Mouse (Mus musculus) fibroblast of lung, adult 2 months (primary cell): ENCODE measurements around the gene Nkpd1.

Experiments
- DNase-seq: peaks from one replicate; pipeline ENCODE4 v3.0.0-alpha.2; 2011; ENCODE audit warnings: low read depth

The Nkpd1 gene

DNA sequence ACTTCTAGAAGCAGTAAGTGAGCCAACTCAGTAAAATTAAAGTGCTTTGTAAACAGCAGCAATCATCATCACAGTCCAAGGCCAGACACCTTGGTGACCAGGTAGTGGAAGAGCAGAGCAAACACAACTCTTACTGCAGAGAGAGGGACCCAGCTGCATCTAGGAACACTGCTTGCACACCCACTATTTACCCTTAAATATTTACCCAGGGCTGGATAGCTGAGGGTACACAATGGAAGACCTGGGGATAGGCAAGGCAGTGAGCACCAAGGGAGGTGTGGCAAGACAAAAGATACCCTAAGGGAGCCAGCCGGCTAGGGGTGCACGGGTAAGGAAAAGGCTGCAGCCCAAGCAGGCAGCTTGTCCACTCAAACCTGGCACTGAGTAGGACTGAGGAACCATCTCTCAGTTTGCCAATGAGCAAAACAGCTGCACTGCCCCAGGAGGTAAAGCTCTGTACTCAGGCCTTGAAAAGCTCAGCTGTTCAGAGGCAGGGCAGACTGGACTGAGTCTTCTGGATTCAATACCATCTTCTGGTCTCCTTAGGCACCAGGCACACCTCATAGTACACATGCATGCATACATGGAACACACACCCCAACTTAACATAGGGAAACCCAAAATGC lies 29.8 kb downstream of the Nkpd1 start:
- DNase-seq: no peak

DNA sequence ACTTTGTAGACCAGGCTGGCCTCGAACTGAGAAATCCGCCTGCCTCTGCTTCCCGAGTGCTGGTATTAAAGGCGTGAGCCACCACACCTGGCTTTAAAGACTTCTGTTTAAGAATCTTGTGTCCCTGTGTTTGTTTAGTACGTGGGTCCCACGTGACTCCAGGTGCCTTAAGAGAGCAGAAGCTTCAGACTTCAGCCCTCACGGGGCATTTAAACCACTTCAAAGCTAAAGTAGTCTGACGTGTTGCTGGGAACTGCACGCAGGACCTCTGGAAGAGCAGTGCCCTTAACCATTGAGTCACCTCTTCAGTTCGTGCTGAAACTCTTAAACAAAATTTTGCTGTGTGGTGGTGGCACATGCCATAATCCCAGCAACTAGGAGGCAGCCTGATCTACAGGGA lies 31.8 kb downstream of the Nkpd1 start:
- DNase-seq: no peak

DNA sequence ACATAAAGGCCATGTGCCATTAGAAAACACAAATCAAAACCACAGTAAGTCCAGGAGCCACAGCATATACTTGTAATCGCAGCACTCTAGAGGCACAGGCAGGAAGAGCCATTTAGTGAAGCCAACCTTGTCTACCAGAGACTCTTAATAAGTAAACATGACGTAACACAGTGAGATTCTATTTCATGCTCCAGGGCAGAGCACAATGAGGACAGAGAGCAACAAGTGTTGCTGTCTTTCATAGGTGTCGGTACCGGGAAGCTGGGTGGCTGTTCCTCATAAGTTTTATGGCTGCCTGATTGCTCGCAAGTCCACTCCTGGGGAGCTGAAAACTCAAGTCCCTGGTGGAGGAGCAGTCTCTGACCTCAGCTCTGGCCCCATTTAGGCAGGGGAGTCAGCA lies 34.0 kb downstream of the Nkpd1 start:
- no peak for DNase-seq

DNA sequence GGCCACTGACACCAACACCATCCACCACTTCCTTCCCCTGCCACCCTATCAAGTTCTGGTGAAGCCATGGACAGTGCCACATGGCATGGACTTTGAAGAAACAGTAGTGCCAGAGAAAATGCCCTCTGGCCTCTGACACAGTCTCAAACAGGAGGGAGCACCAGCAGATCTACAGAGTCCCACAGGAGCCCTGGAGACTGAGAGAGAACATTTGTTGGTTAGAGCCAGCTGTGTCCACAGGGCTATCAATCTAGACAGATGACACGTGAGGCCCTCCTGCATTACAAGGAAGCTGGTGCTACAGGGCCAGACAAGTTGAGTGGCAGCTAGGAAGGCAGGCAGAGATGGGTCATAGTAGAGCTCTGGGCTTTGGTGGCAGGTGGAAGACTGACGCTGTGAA lies 34.8 kb downstream of the Nkpd1 start:
- DNase-seq: no peak

DNA sequence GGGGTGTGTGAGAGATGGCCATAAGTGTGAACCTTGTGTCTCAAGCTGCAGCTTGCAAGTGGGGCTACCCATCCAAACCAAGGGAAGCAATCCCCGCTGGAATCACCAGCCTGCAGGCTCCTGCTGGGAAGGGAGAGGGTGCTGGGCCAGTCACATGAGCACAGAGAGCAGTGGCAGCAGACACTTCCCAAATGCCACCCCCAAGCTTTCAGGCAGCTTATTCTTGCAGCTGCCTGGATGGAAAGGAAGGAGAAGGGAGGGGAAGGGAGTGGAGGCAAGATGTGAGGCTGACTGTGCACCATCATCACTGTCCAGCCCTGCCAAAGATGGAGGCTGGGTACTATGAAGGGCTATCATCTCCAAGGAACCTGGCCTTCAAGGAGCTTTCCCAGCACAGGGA lies 36.5 kb downstream of the Nkpd1 start:
- DNase-seq: no peak

DNA sequence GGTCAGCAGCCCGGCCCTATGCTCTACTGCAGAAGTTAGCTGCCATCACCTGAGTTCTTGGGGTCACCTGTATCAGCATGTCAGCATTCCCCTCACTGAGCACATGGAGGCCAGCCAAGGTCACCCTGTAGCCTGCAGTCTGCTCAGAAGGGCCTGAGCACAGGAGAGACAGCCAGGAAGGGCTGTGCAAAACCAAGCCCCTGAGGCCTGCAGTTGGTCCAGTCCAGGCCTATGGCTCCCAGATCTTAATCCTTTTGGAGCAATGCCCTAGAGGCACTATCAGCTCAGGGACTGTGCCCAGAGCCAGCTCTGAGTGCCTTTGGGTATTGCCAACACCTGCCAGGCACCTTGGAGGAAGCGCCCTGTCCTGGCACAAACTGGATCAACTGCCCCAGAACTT lies 39.4 kb downstream of the Nkpd1 start:
- no peak for DNase-seq

DNA sequence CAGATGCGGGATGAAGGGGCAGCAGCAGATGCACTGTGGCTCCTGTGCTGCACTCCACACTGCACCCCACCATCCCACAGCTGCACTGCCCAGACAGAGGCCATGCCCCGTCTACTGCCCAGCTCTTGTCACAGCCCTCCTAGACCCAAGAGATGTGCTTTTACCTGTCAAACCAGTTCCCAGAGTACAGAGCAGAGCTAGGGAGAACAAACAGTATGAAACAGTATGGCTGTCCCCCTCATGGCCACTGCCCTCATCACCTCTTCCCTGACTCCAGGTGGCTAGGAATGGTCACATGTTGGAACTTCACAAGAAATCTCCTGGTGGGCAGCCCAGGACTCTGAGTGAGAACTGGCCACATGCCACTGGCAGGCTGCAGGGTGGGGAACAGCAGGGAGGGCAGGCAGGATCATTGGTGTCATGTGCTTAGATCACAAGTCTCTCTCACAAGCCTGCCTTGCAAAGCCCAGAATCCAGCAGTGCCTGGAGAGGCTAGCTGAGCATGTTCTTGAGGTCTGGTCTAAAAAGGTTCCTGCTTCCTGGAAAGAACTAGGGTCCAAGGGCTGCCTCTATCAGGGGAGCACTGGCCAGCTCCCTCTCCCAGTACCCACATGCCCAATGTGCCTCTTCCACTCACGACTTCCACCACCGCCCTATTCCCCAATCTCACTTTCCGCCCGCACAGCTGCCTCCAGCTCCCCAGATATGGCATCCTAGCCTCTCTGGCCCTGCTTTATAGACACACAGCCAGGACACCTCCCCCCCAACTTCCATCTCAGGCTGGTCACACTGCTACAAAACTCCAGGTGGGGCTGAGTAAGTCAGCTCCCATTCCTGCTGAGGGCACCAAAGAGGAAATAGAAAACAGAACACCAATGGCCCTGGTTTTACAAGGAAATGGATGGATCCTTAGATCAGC lies 40.6 kb downstream of the Nkpd1 start:
- no peak for DNase-seq

DNA sequence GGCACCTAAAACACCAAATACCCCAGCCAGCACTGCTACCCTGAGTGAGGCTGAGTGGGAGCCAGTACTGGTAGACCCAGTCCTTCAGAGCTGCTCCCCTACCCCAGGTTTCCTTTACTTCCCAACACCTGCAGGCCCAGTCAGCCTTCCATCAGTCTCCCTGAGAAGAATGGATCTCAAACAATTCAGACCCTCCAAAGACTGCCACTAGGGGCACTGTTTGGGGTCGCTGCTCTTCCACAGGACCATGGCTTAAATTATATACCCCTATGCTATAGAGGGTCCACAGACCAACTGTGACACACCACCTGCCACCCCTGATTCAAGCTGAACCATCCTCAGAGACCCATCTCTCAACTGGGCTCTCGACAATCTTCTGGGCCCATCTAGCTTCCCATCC lies 41.3 kb downstream of the Nkpd1 start:
- DNase-seq: no peak

DNA sequence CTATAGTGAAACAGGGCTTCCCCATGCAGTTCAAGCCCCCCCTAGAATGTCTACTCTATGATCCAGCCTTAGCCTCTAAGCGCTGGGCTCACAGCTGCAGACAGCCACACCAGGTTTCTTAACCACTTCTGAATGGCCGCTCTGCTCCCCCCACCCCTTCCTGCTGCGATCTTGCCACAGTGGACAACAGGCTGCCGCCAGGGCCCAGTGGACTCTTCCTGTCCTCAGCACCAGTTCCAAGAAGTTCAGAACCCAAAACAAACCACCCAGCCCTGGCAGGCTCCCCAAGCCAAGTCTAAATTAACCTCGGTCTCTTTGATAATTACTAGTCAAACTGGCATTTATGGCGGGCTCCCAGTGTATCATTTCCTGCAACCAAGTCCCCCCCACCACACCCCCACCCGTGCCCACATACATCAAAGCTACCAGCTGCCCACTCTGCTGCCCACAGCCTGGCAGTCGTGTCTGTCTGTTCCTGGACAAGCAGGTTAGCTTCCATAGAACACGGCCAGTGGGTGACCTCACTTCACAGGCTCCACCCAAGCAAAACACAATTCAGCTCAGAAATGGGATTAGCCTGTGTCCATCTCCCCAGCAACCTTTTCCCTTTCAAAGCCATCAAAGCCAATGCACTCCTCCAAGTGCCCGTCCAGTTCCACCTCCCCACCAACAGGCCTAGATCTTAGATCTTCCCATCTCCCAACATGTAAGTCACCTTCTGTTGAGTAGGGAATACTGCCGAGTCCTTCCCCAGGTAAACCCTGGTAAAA lies 43.0 kb downstream of the Nkpd1 start:
- DNase-seq: no peak

DNA sequence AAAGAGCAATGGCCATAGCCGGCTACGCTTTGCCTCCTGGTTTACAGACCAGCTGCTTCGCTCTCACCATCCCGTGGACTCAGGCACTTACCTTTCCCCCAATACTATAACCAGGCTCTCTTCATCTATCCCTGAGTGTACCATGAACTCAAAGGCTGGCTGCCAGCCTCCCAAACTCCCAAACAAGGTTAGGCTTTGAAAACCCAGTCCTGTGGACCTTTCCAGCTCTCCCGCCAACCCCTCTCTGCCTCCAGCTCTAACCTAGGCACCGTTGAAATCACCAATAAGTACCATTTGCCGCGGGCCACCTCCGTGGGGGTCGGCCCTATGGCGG lies 43.8 kb downstream of the Nkpd1 start:
- no peak for DNase-seq

DNA sequence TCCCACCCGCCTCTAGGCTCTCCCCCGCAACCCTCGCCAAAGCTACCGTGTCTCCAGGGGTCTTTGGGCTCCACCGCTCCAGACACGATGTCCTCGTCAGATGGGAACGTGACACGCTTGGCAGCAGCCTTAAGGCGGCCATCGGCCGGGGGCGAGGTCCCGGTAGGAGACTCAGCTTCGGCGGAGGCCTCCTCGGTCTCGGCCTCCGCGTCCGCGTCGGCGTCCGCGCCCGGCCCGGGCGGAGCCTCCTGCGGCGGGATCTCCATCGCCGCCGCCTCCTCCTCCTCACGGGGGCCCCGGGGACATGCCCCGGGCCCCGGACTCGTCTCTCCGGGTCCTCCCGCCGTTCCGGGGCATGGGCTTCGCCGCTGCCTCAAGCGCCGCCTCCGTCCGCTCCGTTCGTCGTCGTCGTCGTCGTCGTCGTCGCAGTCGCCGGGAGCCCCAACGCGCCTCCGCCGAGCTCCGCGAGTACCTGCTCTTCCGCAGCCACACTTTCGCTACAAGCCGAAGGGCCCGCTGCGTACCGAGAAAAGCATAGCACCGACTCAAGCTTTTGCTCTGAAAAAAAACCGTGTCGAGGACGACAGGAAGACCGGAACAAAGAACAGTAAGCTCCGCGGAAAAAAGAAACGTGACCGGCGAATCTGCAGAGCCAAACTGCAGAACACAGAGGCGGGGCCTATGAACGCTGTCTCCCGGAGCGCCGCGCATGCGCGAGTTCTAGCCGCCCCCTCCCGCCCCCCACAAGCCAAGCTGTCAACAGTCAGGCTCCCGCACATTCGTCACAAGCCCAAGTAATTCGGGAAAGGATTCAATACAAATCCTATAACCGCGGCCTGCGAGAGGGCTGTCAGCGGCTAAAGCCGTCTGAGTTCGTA lies 44.4 kb downstream of the Nkpd1 start:
- peak; percentile 69 for DNase-seq

DNA sequence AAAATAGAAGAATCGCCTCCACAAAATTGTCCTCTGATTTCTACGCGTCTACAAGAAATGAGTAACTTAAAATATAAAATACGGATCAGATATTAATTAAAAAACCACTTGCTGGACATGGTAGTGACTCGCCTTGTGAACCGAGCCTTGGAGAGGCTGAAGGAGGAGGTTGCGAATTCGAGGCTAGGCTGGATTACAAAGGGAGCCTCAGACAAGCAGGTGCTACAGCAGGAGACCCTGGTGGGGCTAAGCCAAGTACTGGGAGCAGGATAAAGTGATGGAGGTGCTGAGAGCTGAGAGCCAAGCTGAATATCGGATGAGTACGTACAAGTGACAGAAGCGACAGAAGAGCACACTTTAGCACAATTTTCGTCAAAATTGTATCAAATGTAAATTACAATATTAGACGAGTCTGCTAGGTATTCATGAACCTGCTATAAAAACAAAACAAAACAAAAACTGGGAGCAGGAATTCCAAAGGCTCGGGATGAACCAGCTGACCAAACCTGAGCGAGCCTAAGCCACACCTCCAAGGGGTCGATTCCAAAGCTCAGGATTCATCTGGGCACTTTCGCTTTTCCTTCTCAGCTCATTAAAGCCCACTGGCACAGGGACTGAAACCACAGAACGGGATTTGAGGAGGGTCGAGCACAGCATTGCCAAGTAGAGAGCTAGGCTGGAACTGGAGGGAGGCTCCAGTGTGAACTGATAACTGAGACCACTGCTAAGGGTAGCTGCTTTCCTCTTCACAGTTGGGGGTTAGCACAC lies 45.2 kb downstream of the Nkpd1 start, which contains the start of gene Ppp1r37:
Gene Ppp1r37, minus strand, starts transcription at position 434 of the 768 bp plus-strand sequence.
- no peak for DNase-seq

DNA sequence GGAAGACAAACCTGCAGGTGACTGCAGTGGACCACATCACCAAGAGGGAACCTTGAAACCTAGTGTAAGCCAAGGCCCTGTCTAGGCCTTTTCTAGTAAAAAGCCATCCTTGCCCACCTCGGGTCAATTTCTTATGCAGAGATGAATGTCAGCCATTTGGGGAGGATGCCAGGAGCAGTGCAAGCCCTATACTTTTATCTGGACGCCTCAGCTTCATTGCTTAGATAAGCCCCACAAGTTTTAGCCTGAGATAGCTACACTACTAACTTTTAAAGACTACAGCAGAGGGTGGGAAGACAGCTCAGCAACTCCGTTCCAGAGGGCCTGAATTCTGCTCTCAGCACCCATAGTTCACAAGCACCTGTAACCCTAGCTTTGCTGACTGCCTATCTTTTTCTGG lies 46.2 kb downstream of the Nkpd1 start:
- no peak for DNase-seq

DNA sequence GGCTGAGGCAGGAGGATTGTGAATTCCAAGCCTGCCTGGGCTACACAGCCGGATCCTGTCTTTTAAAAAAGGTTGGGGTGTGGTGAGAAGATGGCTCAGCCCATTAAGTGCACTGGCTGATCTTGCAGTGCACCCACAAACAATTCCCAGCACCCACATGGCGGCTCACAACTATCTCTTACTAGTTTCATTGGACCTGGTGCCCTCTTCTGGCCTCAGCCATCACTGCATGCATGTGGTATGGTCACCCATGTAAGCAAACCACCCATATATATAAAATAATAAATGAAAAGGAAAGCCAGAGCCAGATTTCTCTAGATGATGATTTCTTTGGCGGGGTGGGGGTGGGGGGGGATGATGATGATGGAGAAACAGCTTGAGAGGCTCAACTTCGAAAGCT lies 46.8 kb downstream of the Nkpd1 start:
- DNase-seq: no peak

DNA sequence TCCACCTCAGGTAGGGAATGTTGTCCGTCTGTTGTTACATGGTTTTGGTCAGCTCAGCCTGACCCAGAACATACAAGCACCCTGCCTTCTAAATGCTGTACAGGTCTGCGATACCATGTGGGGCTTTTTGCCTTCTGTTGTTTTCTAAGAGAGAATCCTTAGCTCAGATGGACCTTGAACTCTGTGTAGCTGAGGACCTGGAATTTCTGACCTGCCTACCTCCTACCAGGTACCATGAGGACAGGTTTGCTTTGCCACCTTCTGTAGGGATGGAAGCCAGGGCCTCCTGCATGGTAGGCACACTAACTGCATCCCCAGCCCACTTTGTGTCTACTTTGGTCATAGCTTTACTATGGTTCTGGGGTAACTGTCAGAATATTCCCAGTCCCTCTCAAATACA lies 48.2 kb downstream of the Nkpd1 start:
- DNase-seq: no peak

DNA sequence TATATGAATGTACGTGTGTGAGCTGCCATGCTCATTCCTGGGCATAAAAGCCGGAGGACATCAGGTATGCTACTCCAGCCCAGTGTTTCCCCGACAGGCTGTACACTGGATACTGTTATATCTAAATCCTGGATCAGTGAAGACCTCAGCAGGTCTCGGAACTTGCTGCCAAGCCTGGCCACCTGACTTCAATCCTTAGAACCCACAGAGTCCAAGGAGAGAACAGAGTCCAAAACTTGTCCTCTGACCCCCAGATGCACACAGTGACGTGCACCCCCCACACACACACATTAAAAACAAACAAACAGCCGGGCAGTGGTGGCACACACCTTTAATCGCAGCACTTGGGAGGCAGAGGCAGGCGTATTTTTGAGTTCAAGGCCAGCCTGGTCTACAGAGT lies 49.8 kb downstream of the Nkpd1 start:
- DNase-seq: no peak

DNA sequence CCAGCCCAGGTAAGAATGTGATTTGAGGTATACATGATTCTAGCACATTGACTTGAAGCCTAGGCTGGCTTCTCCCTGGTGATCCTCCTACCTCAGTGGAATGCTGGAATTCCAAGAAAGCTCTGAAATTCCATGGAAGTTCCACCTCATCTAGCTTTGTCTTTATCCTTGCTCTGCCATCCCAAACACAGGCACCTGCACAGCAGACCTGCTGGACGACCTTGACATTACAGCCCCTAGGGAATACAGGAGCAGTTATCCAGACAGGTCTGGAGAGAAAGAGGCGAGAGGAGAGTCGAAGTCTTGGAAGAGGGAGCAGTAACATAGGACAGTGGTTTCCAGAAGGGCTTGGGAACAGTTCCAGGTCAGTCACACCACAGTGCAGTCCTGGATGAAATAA lies 52.0 kb downstream of the Nkpd1 start:
- DNase-seq: no peak

DNA sequence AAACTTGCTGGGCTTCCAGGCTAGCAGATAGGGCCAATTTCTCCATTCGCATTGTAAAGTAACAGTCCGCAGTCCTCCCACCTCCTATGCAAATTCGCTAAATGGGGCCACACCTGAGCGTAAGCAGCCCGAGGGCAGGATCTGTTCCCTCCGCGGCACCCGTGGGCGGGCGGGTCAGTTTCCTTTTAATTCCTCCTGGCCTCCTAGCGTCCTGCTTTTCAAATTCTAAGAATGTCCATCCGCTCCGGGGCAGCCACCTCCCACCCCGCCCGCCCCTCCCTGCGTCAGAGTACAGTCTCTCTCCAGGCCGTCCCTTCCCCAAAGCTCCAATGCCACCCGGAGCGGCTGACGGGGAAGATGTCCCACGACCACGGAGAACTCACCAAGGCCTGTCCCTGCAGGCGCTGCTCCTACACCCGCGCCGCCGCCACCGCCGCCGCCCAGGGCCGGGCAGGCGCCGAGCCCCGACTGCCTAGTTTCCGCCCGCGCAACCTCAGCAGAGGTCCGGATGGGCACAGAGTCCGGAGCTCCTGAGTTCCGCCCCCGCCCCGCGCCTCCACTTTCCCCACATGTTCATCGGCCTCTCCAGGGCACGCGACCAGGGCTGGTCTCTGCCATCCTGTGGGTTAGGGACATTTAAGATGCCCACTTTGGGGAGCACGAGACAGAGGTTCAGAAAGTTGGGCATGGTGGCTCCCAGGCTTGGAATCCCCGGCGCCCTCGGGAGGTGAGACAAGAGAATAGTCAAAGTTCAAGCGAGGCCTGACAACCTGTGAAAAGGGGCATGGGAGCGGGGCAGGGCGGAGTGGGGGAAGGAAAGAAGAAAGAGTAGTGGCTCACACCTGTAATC lies 55.5 kb downstream of the Nkpd1 start:
- peak; percentile 37 for DNase-seq

DNA sequence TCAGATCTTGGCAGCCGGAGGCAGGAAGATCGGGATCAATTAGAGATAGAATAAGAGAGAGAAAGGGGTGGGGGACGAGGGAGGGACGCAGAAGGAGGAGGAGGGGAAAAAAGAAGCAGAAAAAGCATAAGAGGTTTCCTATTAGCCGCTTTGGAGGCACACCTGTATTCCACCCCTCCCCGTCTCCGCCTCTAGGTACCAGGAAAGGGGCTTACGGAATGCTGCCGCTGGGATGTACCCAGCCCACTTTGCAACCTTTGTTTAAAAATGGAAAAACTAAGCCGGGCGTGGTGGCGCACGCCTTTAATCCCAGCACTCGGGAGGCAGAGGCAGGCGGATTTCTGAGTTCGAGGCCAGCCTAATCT lies 56.1 kb downstream of the Nkpd1 start:
- no peak for DNase-seq
